Mouse (Mus musculus): ENCODE measurements around the gene Them7. TPM values are rescaled to one million over a fixed set of nuclear protein-coding genes. Genes with fewer than 3 reads are reported as not detected.

The Them7 gene
- total RNA-seq, 2 experiments from 2014 or later = 0.65 TPM; not detected in 1

GRCm38 (mm10) chr2:105408511-105408910, 184.4 kb downstream of the Them7 start:
- ATAC-seq (ENCODE audit: poor library complexity, severe bottlenecking) = no peak

- no peak for ATAC-seq (ENCODE audit: poor library complexity, severe bottlenecking)
These were observed 185.1 kb downstream of the Them7 start for GRCm38 (mm10) chr2:105409253-105409652.

- ATAC-seq (ENCODE audit: poor library complexity, severe bottlenecking) = no peak
These were observed 190.2 kb downstream of the Them7 start for GRCm38 (mm10) chr2:105414309-105414708.

- no peak for ATAC-seq (ENCODE audit: poor library complexity, severe bottlenecking)
These were observed 192.0 kb downstream of the Them7 start for GRCm38 (mm10) chr2:105416046-105416659.

GRCm38 (mm10) chr2:105416660-105417348, 192.7 kb downstream of the Them7 start:
- no peak for ATAC-seq (ENCODE audit: poor library complexity, severe bottlenecking)

GRCm38 (mm10) chr2:105417663-105418062, 193.5 kb downstream of the Them7 start:
- peak; percentile 58; the same call in 1 of the 2 replicates for ATAC-seq (ENCODE audit: poor library complexity, severe bottlenecking)

GRCm38 (mm10) chr2:105418629-105419227, 194.6 kb downstream of the Them7 start:
- no peak for ATAC-seq (ENCODE audit: poor library complexity, severe bottlenecking)

GRCm38 (mm10) chr2:105427447-105427846, 203.3 kb downstream of the Them7 start:
- ATAC-seq (ENCODE audit: poor library complexity, severe bottlenecking) = no peak

GRCm38 (mm10) chr2:105428029-105428428, 203.9 kb downstream of the Them7 start:
- peak; percentile 71 for ATAC-seq (ENCODE audit: poor library complexity, severe bottlenecking)

GRCm38 (mm10) chr2:105428467-105428866, 204.3 kb downstream of the Them7 start:
- ATAC-seq (ENCODE audit: poor library complexity, severe bottlenecking) = no peak

Other genes starting within 250 kb of the Them7 start
- 267 and 274 TPM in 2 replicates for gene Eif3m, start 207.2 kb upstream of the Them7 start, total RNA-seq (2015)
- 165 and 245 TPM in 2 replicates for gene Eif3m, start 207.2 kb upstream of the Them7 start, total RNA-seq (2017)
- gene Gm11060, start 132.3 kb upstream of the Them7 start, total RNA-seq (2015) = not detected in 2 replicates
- not detected in 2 replicates for gene Gm11060, start 132.3 kb upstream of the Them7 start, total RNA-seq (2017)
- gene Wt1, start 97.8 kb upstream of the Them7 start, total RNA-seq (2015) = not detected in 2 replicates
- not detected in 2 replicates for gene Wt1, start 97.8 kb upstream of the Them7 start, total RNA-seq (2017)
- gene Rcn1, start 175.0 kb downstream of the Them7 start, total RNA-seq (2015) = 3.1 and 4.4 TPM in 2 replicates
- 10.4 and 13.0 TPM in 2 replicates for gene Rcn1, start 175.0 kb downstream of the Them7 start, total RNA-seq (2017)